Mouse (Mus musculus) intestine, postnatal 0 days (tissue): Measurements from ENCODE around the gene Gramd1c. TPM values are rescaled to one million over a fixed set of nuclear protein-coding genes. Genes with fewer than 3 reads are reported as not detected.

Source experiments
- ATAC-seq: fragments of 200-750 bp; cut with Nextera tagmentation; 2 replicates; pipeline ENCODE4 v1.8.0; 2017; ENCODE audit warnings: mild to moderate bottlenecking, moderate TSS enrichment, moderate library complexity
- H3K27ac ChIP-seq: fragments of 300-500 bp; sonication (generic); 2 replicates; pipeline ENCODE4 v1.5.1; 2014; ENCODE audit warnings: mild to moderate bottlenecking, low read depth, low read length, moderate library complexity
- H3K27me3 ChIP-seq: fragments of 300-500 bp; sonication (generic); replicated peaks from 2 replicates; pipeline ENCODE4 v1.6.1; 2014; ENCODE audit warnings: low read length, mixed read lengths; ENCODE audit not compliant: control insufficient read depth, insufficient read depth
- H3K36me3 ChIP-seq: fragments of 300-500 bp; sonication (generic); 2 replicates; pipeline ENCODE4 v1.6.1; 2014; ENCODE audit warnings: mild to moderate bottlenecking, moderate library complexity; ENCODE audit not compliant: control insufficient read depth, insufficient read depth
- H3K4me1 ChIP-seq: fragments of 300-500 bp; sonication (generic); replicated peaks from 2 replicates; pipeline ENCODE4 v1.6.1; 2014; ENCODE audit warnings: antibody characterized with exemption, low read length, mixed read lengths; ENCODE audit not compliant: control insufficient read depth, insufficient read depth
- H3K4me2 ChIP-seq: fragments of 300-500 bp; sonication (generic); replicated peaks from 2 replicates; pipeline ENCODE4 v1.6.1; 2014; ENCODE audit warnings: low read depth, mild to moderate bottlenecking, moderate library complexity
- H3K4me3 ChIP-seq: fragments of 300-500 bp; sonication (generic); 2 replicates; pipeline ENCODE4 v1.5.1; 2014; ENCODE audit warnings: low read depth, low read length
- H3K9ac ChIP-seq: fragments of 300-500 bp; sonication (generic); 2 replicates; pipeline ENCODE4 v1.6.1; 2014; ENCODE audit warnings: mild to moderate bottlenecking, low read depth, low read length
- H3K9me3 ChIP-seq: fragments of 300-500 bp; sonication (generic); 2 replicates; pipeline ENCODE4 v1.6.1; 2016; ENCODE audit warnings: mixed run types; ENCODE audit not compliant: control insufficient read depth
- CTCF ChIP-seq: sonication (generic); IDR thresholded peaks from 2 replicates; pipeline ENCODE4 v1.5.1; 2016; ENCODE audit warnings: low read depth, mild to moderate bottlenecking, control low read depth, antibody characterized with exemption, moderate library complexity
- WGBS: fragments of 180-500 bp; shearing (Covaris S2); extraction: QIAGEN DNeasy Blood & Tissue Kit; methylation state at CpG from one replicate; pipeline ENCODE4 v1.1.7; 2014; 5-methylcytosine and 5-hydroxymethylcytosine counted together
- polyA plus RNA-seq: library from polyadenylated mRNA; unstranded; fragments of >200 nt; fragmentation: Nextera tagmentation; extraction: Ambion mirVana; gene quantifications from 2 replicates; pipeline ENCODE4 v1.2.1, GENCODE M21; 2015

Gramd1c gene
- polyA plus RNA-seq, 1 experiment from 2014 or later = 7.0 TPM

DNA sequence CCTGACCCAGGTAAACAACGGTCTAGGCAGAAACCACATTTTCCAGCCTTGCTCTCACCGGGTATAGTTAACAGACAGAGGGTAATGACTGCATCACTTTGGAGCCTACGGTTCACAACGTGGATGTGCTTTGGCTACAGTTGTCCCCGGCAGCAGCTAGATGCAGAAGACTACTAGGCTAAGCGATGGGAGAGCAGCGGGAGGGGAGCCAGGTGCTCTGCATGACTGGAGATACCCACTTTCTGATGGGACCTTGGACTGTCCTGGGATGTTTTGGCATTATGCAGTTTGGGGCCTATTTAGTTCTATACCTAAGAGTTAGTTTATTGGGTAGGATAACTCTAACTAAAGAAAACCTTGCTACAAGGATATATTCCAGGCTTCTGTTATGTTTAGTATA, 36.2 kb upstream of the Gramd1c start:
- no peak overlapping the region for H3K4me2 ChIP-seq
- H3K4me3 ChIP-seq = no peak overlapping the region
- no peak overlapping the region for H3K9ac ChIP-seq
- H3K9me3 ChIP-seq = no peaks in the 10 kb centered on the region
- no peaks in the 10 kb centered on the region for H3K4me1 ChIP-seq
- 97% methylated on average over 7 of the region's 7 CpGs for WGBS
- H3K36me3 ChIP-seq = peaks cover 83% of the 10 kb centered on the region
- ATAC-seq = no peak
- TF ChIP-seq CTCF = no peak
- H3K27ac ChIP-seq = no peak overlapping the region
- no peaks in the 10 kb centered on the region for H3K27me3 ChIP-seq

DNA sequence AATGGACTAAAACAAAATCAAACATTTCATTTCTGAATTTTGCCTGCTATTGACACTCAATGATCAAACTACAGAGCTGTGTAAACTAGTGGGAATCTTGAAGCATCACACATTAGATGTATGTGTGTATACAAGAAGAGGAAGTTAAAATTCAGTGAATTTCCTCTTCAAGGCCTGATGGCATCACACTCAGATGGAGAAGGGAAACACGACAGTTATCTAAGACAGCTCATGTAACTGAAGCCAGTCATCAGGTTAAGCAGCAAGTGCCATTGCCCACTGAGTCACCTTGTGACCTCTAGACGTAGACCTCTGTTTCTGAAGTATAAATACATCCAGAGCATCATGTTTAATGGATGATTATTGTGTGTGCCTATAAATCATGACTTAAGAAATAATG, 24.5 kb upstream of the Gramd1c start:
- H3K4me3 ChIP-seq = no peak overlapping the region
- no peak overlapping the region for H3K9ac ChIP-seq
- 66% methylated on average over 2 of the region's 2 CpGs for WGBS
- H3K9me3 ChIP-seq = no peaks in the 10 kb centered on the region
- H3K36me3 ChIP-seq = peaks cover 73% of the 10 kb centered on the region
- H3K4me1 ChIP-seq = no peaks in the 10 kb centered on the region
- H3K27me3 ChIP-seq = no peaks in the 10 kb centered on the region
- no peak for TF ChIP-seq CTCF
- ATAC-seq = no peak
- H3K27ac ChIP-seq = no peak overlapping the region
- H3K4me2 ChIP-seq = no peak overlapping the region

GRCm38 (mm10) chr16:44061341-44061740, 1.8 kb downstream of the Gramd1c start:
- TF ChIP-seq CTCF = no peak
- WGBS = 91% methylated on average over 15 of the region's 15 CpGs
- Histone ChIP-seq H3K9me3 (no peaks in the 10 kb centered on the region), H3K4me3 (no peak overlapping the region), H3K27me3 (no peaks in the 10 kb centered on the region), H3K4me1 (no peaks in the 10 kb centered on the region), H3K27ac (no peak overlapping the region), H3K9ac (no peak overlapping the region), H3K4me2 (no peak overlapping the region), H3K36me3 (no peaks in the 10 kb centered on the region)
- no peak for ATAC-seq

DNA sequence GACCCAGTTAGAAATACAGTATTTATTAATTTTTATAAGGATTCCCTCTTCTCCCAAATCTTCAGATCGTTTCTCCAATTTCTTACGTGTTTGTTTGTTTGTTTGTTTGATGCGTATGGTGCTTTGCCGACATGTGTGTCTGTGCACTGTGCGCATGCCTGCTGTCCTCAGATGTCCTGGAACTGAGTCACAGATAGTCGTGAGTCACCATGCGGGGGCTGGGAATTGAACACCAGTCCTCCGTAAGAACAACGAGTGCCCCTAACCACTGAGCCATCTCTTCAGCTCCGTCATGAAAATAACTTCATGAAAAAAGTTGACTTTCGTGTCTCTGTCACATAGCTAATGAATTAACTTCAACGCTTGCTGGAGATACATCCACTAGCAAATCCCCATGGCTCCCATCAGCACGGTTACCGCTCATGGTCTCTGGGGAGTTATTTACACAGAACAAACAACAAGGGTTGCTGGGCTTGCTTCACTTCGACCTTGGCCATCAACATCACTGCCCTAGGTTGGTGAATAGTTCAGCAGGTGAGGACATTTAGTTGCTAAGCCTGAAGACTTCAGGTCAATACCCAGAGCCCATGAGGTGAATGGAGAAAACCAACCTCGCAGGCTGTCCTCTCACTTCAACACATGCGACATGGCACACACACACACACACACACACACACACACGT, 2.4 kb downstream of the Gramd1c start:
- H3K4me3 ChIP-seq = no peak overlapping the region
- H3K27ac ChIP-seq = no peak overlapping the region
- H3K36me3 ChIP-seq = no peaks in the 10 kb centered on the region
- H3K4me2 ChIP-seq = no peak overlapping the region
- 86% methylated on average over 18 of the region's 18 CpGs for WGBS
- no peak for ATAC-seq
- no peaks in the 10 kb centered on the region for H3K4me1 ChIP-seq
- no peak for TF ChIP-seq CTCF
- H3K9me3 ChIP-seq = no peaks in the 10 kb centered on the region
- no peaks in the 10 kb centered on the region for H3K27me3 ChIP-seq
- no peak overlapping the region for H3K9ac ChIP-seq

- H3K4me2 ChIP-seq = no peak overlapping the region
- H3K4me1 ChIP-seq = no peaks in the 10 kb centered on the region
- H3K4me3 ChIP-seq = no peak overlapping the region
- no peaks in the 10 kb centered on the region for H3K27me3 ChIP-seq
- ATAC-seq = no peak; the same call in 1 of the 2 replicates
- no peaks in the 10 kb centered on the region for H3K9me3 ChIP-seq
- H3K9ac ChIP-seq = no peak overlapping the region
- 22% methylated on average over 10 of the region's 10 CpGs for whole genome bisulfite sequencing
- H3K36me3 ChIP-seq = no peaks in the 10 kb centered on the region
- no peak overlapping the region for H3K27ac ChIP-seq
- peak; percentile 94 for TF ChIP-seq CTCF
These were observed 4.4 kb downstream of the Gramd1c start for GRCm38 (mm10) chr16:44058745-44059144.

GRCm38 (mm10) chr16:44055766-44056165, 7.4 kb downstream of the Gramd1c start:
- Histone ChIP-seq H3K9ac (no peak overlapping the region), H3K36me3 (no peaks in the 10 kb centered on the region), H3K4me2 (no peak overlapping the region), H3K9me3 (no peaks in the 10 kb centered on the region), H3K27ac (no peak overlapping the region), H3K4me3 (no peak overlapping the region), H3K27me3 (no peaks in the 10 kb centered on the region), H3K4me1 (no peaks in the 10 kb centered on the region)
- TF ChIP-seq CTCF = no peak
- no peak for ATAC-seq
- 63% methylated on average over 8 of the region's 8 CpGs for WGBS
